10 mouse cellular contexts compared by ENCODE assay signal in genomic region chr9:40268040-40268747, GRCm38 (mm10). TPM values are rescaled to one million over a fixed set of nuclear protein-coding genes. Genes with fewer than 3 reads are reported as not detected.
A peak's percentile ranks its signal among the peaks of the same experiment; 100 is the strongest.
DNase-seq lines count a peak whose midpoint lies in the region; ATAC-seq and TF ChIP-seq lines count a peak whose summit lies in the region.
"Had no signal": no experiment of that assay in that cellular context is flagged by ENCODE, and none has a peak within 500 bp of the region (broad histone marks: within the 10 kb centered on the region; RNA-seq: fewer than 3 reads in every experiment).

No protein-coding gene starts in this region.

- no peaks in the 10 kb centered on the region for H3K36me3 ChIP-seq in CH12.LX (replicated peaks in 1 of 2; ENCODE audit: control insufficient read depth in 1 of 2, insufficient read depth in 1 of 2, low read length in 1 of 2)
- no peaks in the 10 kb centered on the region for H3K36me3 ChIP-seq in forebrain, embryonic 12.5 days (replicated peaks)
- no peaks in the 10 kb centered on the region for H3K36me3 ChIP-seq in liver, postnatal 0 days (replicated peaks; ENCODE audit: insufficient read depth, low read length)

- H3K27ac ChIP-seq in gastrocnemius, adult 2 months: peak overlapping the region; percentile 68
- no peak overlapping the region for H3K27ac ChIP-seq in CH12.LX (ENCODE audit: insufficient read depth, low read depth)
- no peak overlapping the region for H3K27ac ChIP-seq in forebrain, embryonic 12.5 days
- no peak overlapping the region for H3K27ac ChIP-seq in liver, postnatal 0 days (ENCODE audit: low read depth)

- TF ChIP-seq EP300 in CH12.LX (IDR thresholded peaks at IDR 0.05; ENCODE audit: low read length): no peak
- TF ChIP-seq EP300 in liver, postnatal 0 days (IDR thresholded peaks at IDR 0.05; ENCODE audit: low read depth): no peak

- H3K79me2 ChIP-seq in CH12.LX (replicated peaks; ENCODE audit: control insufficient read depth, extremely low read depth, insufficient read depth, poor library complexity, severe bottlenecking): no peaks in the 10 kb centered on the region

- peak overlapping the region; percentile 87; the same call in 1 of the 2 replicates for H3K4me2 ChIP-seq in CH12.LX (ENCODE audit: insufficient read depth, low read depth, poor library complexity, severe bottlenecking)
- H3K4me2 ChIP-seq in forebrain, embryonic 12.5 days: peak overlapping the region; percentile 74
- H3K4me2 ChIP-seq in liver, postnatal 0 days (ENCODE audit: low read depth, low read length): no peak overlapping the region

- TF ChIP-seq RAD21 in CH12.LX (IDR thresholded peaks at IDR 0.05; ENCODE audit: low read depth, low read length): no peak; the same call in 1 of the 2 replicates

- WGBS in forebrain, embryonic 12.5 days: 19% methylated on average over 21 of the region's 21 CpGs
- 21% methylated on average over 21 of the region's 21 CpGs for WGBS in liver, postnatal 0 days (ENCODE audit: insufficient replicate concordance)

- dilution Hi-C loops in CH12.LX (cut with MboI; ENCODE audit: extremely low pct_ligation_motif_present, extremely low pct_unique_long_range_greater_than_20kb, low sequenced_read_pairs): no loop called here

- no peaks in the 10 kb centered on the region for H3K9me3 ChIP-seq in CH12.LX (replicated peaks; ENCODE audit: low read length)
- H3K9me3 ChIP-seq in forebrain, embryonic 12.5 days: no peaks in the 10 kb centered on the region
- H3K9me3 ChIP-seq in liver, postnatal 0 days (ENCODE audit: low read length): no peaks in the 10 kb centered on the region
- H3K9me3 ChIP-seq: megakaryocyte, embryonic 14.5 days had no signal

- peaks cover 5% of the 10 kb centered on the region in 2 experiments; a peak in 1 of 4 replicates for H3K4me1 ChIP-seq in CH12.LX (ENCODE audit: control insufficient read depth in 1 of 2, insufficient read depth in 2 of 2)
- H3K4me1 ChIP-seq in forebrain, embryonic 12.5 days: peaks cover 24% of the 10 kb centered on the region
- peaks cover 15% of the 10 kb centered on the region for H3K4me1 ChIP-seq in liver, postnatal 0 days (ENCODE audit: insufficient read depth)

- ATAC-seq in forebrain, embryonic 12.5 days (ENCODE audit: low FRiP score): peak; percentile 1; the same call in 1 of the 2 replicates
- peak; percentile 38 for ATAC-seq in megakaryocyte progenitor cell, adult 5-6 weeks (replicated peaks; ENCODE audit: poor library complexity)
- no peak for ATAC-seq in liver, postnatal 0 days

- in situ Hi-C loops in CH12.LX (cut with MboI; ENCODE audit: low pct_ligation_motif_present, low pct_unique_long_range_greater_than_20kb, low sequenced_read_pairs): no loop called here

- intact Hi-C loops in gastrocnemius, adult 2 months (cut with DNase I): loop anchor here (5.0 kb wide), 1 partner anchor 59 kb away; no protein-coding TSS in a partner anchor

- no peak for TF ChIP-seq POLR2A in CH12.LX (IDR thresholded peaks at IDR 0.05; ENCODE audit: low read depth, low read length)

- DNase-seq in gastrocnemius, adult 2 months: peak; percentile 71
- no peak for DNase-seq in gastrocnemius, adult 8-10 months (ENCODE audit: low spot score in 2 of 2)
- DNase-seq in CH12.LX (ENCODE audit: extremely low read depth): no peak
- no peak for DNase-seq in thymus, adult 18-20 months
- DNase-seq in liver, postnatal 0 days: no peak
- DNase-seq in B cell, adult 2 months: no peak
- DNase-seq: cerebellum, adult 11 months had no signal

- no peak overlapping the region for H3K9ac ChIP-seq in CH12.LX (ENCODE audit: insufficient read depth, low read depth)
- 0 out of 2 replicates have a peak overlapping the region, but pooled peaks have one; percentile 54 for H3K9ac ChIP-seq in forebrain, embryonic 12.5 days
- H3K9ac ChIP-seq in liver, postnatal 0 days (replicated peaks): no peak overlapping the region

- H3K4me3 ChIP-seq in gastrocnemius, adult 2 months: peak overlapping the region; percentile 70
- H3K4me3 ChIP-seq in CH12.LX (replicated peaks in 1 of 3; ENCODE audit: low read depth in 2 of 3, low read length in 2 of 3, poor library complexity in 1 of 3): no peak overlapping the region
- 0 out of 2 replicates have a peak overlapping the region, but pooled peaks have one; percentile 2 for H3K4me3 ChIP-seq in forebrain, embryonic 12.5 days (replicated peaks)
- no peak overlapping the region for H3K4me3 ChIP-seq in liver, postnatal 0 days (ENCODE audit: low read depth, low read length)

- peak; percentile 15; the same call in 1 of the 2 replicates for TF ChIP-seq CTCF in gastrocnemius, adult 2 months (IDR thresholded peaks at IDR 0.05)
- TF ChIP-seq CTCF in CH12.LX (conservative IDR thresholded peaks at IDR 0.05 in 1 of 2, IDR thresholded peaks at IDR 0.05 in 1 of 2; ENCODE audit: low read depth in 2 of 2, low read length in 2 of 2): peak in 1 of 2 experiments; percentile 32; a peak in 2 of 4 replicates
- TF ChIP-seq CTCF in liver, postnatal 0 days (IDR thresholded peaks at IDR 0.05; ENCODE audit: low read depth): no peak

- H3K27me3 ChIP-seq in CH12.LX (replicated peaks): no peaks in the 10 kb centered on the region
- H3K27me3 ChIP-seq in forebrain, embryonic 12.5 days: peaks cover 19% of the 10 kb centered on the region
- peaks cover 16% of the 10 kb centered on the region; the same call in 1 of the 2 replicates for H3K27me3 ChIP-seq in liver, postnatal 0 days (ENCODE audit: insufficient read depth, low read length)

TF ChIP-seq in CH12.LX, 34 proteins besides CTCF, POLR2A, EP300 and RAD21:
- TF ChIP-seq TCF12 (IDR thresholded peaks at IDR 0.05; ENCODE audit: low read depth, low read length) (no peak), ELF1 (IDR thresholded peaks at IDR 0.05; ENCODE audit: low read depth, low read length) (no peak), SMC3 (IDR thresholded peaks at IDR 0.05; ENCODE audit: low read depth, low read length) (peak; percentile 12), MAFK (IDR thresholded peaks at IDR 0.05; ENCODE audit: insufficient replicate concordance, low read length) (no peak), ZNF384 (IDR thresholded peaks at IDR 0.05; ENCODE audit: low read depth, low read length) (no peak)
TF ChIP-seq in CH12.LX: peak in this region for 1.

RNA-seq across cellular contexts. Expression of gene Scn3b, which starts 0.8 kb away (rescaled TPM):
- 1 to 10 TPM in 1 of 2 experiments, under 1 TPM in 1; 0.64 to 2.4 TPM for total RNA-seq in gastrocnemius, adult 2 months (2021)
- 1 to 10 TPM in 1 of 4 experiments, under 1 TPM in 3; 0.70 to 1.7 (median 0.97) TPM for total RNA-seq in gastrocnemius, adult 8-10 months (2022)
- total RNA-seq in CH12.LX (2012; rRNA removed) (0.34 and 0.50 TPM in 2 replicates), CH12.LX (2014; rRNA removed) (0.07 and 0.08 TPM in 2 replicates)
- polyA plus RNA-seq in CH12.LX (2012; ENCODE audit: insufficient read length, low read depth): not detected in 2 replicates
- polyA plus RNA-seq in forebrain, embryonic 12.5 days (2016; fragmentation: Nextera tagmentation; extraction: Ambion mirVana): 23.1 and 27.5 TPM in 2 replicates
- total RNA-seq in megakaryocyte progenitor cell, adult 5-6 weeks (2015): 0.17 TPM in 1 of 2 replicates, not detected in the other
- 0.10 TPM in 1 of 2 replicates, not detected in the other for total RNA-seq in megakaryocyte progenitor cell, adult 5-6 weeks (2017)
- 0.15 TPM in 2 replicates for polyA plus RNA-seq in liver, postnatal 0 days (2015; fragmentation: Nextera tagmentation; extraction: Ambion mirVana)

Comparison
In these comparisons a context has a peak if more than half of its experiments do, and no peak if none do; other contexts are left out.
1. H3K4me3 ChIP-seq: peak in gastrocnemius, adult 2 months (single experiment) and forebrain, embryonic 12.5 days (single experiment); none in CH12.LX (0 of 3) and liver, postnatal 0 days (single experiment).